Mouse (Mus musculus) gastrocnemius, adult 2 months (tissue): ENCODE data around the gene Ubtf. TPM values are rescaled to one million over a fixed set of nuclear protein-coding genes. Genes with fewer than 3 reads are reported as not detected.

Source experiments
- DNase-seq: peaks from one replicate; pipeline ENCODE4 v3.0.0; 2022
- H3K27ac ChIP-seq: fragments of 200-600 bp; 2 replicates; pipeline ENCODE4 v1.8.1; 2022; ENCODE audit warnings: mild to moderate bottlenecking
- H3K4me3 ChIP-seq: fragments of 200-600 bp; 2 replicates; pipeline ENCODE4 v1.8.1; 2022; ENCODE audit warnings: mild to moderate bottlenecking, moderate library complexity
- CTCF ChIP-seq: fragments of 200-600 bp; IDR thresholded peaks from 2 replicates; pipeline ENCODE4 v1.8.1; 2022; ENCODE audit warnings: antibody characterized with exemption, mild to moderate bottlenecking, moderate library complexity
- intact Hi-C: fragments of 180-260 bp; cut with DNase I; formaldehyde crosslinking; loops from one replicate; pipeline ENCODE4 v1.15.1; 2025
- total RNA-seq, 2 experiments: library from RNA; stranded (reverse); gene quantifications; 2 replicates each; pipeline ENCODE4 v1.2.3; 2021

The Ubtf gene
- total RNA-seq, 2 experiments from 2014 or later, result 37.8 to 40.4 TPM

DNA sequence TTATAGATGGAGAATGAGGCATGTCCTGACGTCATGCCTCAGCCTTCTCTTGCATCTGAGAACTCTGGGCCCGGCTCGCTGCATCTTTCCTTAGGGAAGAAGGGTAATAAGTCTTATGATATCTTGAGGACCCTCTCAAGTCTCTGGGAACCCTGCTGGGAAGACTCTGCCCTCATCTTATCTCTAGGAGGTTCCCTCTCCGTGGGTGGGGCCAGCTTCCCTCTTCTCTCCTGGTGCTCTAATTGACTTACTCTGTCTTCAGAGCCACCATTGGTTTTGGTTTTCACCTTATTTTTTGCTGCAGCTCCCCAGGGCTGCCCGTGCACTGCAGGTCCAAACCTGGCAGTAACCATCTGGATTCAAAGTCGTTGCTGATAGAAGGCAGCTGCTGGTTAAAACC, 61.4 kb downstream of the Ubtf start:
- no peak overlapping the region for H3K4me3 ChIP-seq
- DNase-seq, result no peak
- TF ChIP-seq CTCF, result no peak
- intact Hi-C loops, result no loop called here
- no peak overlapping the region for H3K27ac ChIP-seq

DNA sequence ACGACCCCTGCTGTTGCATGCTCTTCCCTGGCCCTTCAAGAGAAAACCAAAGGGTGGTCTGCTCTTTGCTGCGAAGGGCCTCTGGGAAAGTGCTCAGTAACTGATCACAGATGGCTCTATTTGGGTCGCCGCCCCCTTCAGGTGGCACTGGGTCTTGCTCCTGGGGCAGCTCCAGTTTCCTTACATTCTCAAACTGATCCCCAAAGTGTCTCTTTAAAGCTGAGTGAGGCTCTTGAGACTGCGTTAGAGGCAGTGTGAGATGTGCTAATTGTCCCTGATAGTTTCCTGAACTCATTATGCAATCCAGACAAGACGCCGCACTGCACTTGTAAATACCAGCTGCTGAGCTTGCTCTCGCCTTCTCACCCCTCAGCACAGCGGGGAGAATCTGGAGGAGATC, 62.0 kb downstream of the Ubtf start:
- Histone ChIP-seq H3K4me3 (no peak overlapping the region), H3K27ac (no peak overlapping the region)
- DNase-seq, result no peak
- intact Hi-C loops, result no loop called here
- peak; percentile 39; the same call in 1 of the 2 replicates for TF ChIP-seq CTCF

Other genes with a start within 250 kb of the Ubtf start
- 1 to 10 TPM; 1.2 TPM for gene Mpp2, start 231.2 kb downstream of the Ubtf start, total RNA-seq
- not detected for gene Ppy, start 218.4 kb downstream of the Ubtf start, total RNA-seq
- not detected for gene Pyy, start 211.9 kb downstream of the Ubtf start, total RNA-seq
- not detected for gene Nags, start 174.2 kb downstream of the Ubtf start, total RNA-seq
- gene Tmem101, start 163.3 kb downstream of the Ubtf start, total RNA-seq, result 10 to 100 TPM in 1 of 2 experiments, 1 to 10 TPM in 1; 9.8 to 10.2 TPM
- gene Lsm12, start 134.4 kb downstream of the Ubtf start, total RNA-seq, result 100 to 1,000 TPM in 1 of 2 experiments, 10 to 100 TPM in 1; 95.3 to 106 TPM
- 10 to 100 TPM; 50.3 to 53.0 TPM for gene G6pc3, start 130.1 kb downstream of the Ubtf start, total RNA-seq
- 10 to 100 TPM; 78.3 to 78.7 TPM for gene Hdac5, start 89.6 kb downstream of the Ubtf start, total RNA-seq
- gene BC030867, start 70.9 kb downstream of the Ubtf start, total RNA-seq, result not detected
- gene Asb16, start 51.0 kb downstream of the Ubtf start, total RNA-seq, result 10 to 100 TPM; 78.2 to 80.4 TPM
- 10 to 100 TPM; 13.9 to 15.7 TPM for gene Tmub2, start 34.8 kb downstream of the Ubtf start, total RNA-seq
- gene Atxn7l3, start 23.1 kb downstream of the Ubtf start, total RNA-seq, result 10 to 100 TPM; 12.0 to 12.6 TPM
- under 1 TPM in 1 of 2 experiments, not detected in 1; 0.06 TPM for gene Slc4a1, start 46.5 kb upstream of the Ubtf start, total RNA-seq
- not detected for gene Rundc3a, start 73.7 kb upstream of the Ubtf start, total RNA-seq
- 10 to 100 TPM; 51.4 to 76.4 TPM for gene Slc25a39, start 88.2 kb upstream of the Ubtf start, total RNA-seq
- 10 to 100 TPM; 12.6 to 32.3 TPM for gene Grn, start 110.6 kb upstream of the Ubtf start, total RNA-seq
- gene Fam171a2, start 127.9 kb upstream of the Ubtf start, total RNA-seq, result 1 to 10 TPM in 1 of 2 experiments, under 1 TPM in 1; 0.66 to 1.1 TPM
- 1 to 10 TPM in 1 of 2 experiments, under 1 TPM in 1; 0.51 to 2.7 TPM for gene Itga2b, start 150.4 kb upstream of the Ubtf start, total RNA-seq
- 10 to 100 TPM; 23.7 to 26.8 TPM for gene Gpatch8, start 236.7 kb upstream of the Ubtf start, total RNA-seq